Mouse (Mus musculus): ENCODE measurements around the gene Kcnk16.

GRCm38 (mm10) chr14:20258185-20259113, 10.6 kb downstream of the Kcnk16 start:
- TF ChIP-seq CTCF (IDR thresholded peaks at IDR 0.05; ENCODE audit: low read depth, low read length) (peak; percentile 98), POLR2A (IDR thresholded peaks at IDR 0.05; ENCODE audit: extremely low read depth, insufficient read depth, low read length) (no peak)

Measured in liver, adult 2 months (tissue).